Mouse (Mus musculus) kidney, postnatal 14 days (tissue): ENCODE measurements around the gene Ccdc9.

ENCODE experiments used
- DNase-seq: peaks from one replicate; pipeline ENCODE4 v3.0.0; 2022; ENCODE audit warnings: mixed read lengths

The Ccdc9 gene

GRCm38 (mm10) chr7:16286026-16286961 is at the start of gene Ccdc9:
Ccdc9 (minus strand) TSS chr7:16286795.
- peak; percentile 100 for DNase-seq

GRCm38 (mm10) chr7:16329146-16329545 is 42.6 kb upstream of the Ccdc9 start:
- DNase-seq: no peak

- DNase-seq: no peak
Measured at GRCm38 (mm10) chr7:16326607-16326971, 40.0 kb upstream of the Ccdc9 start.

- peak; percentile 78 for DNase-seq
Measured at GRCm38 (mm10) chr7:16325920-16326606, 39.5 kb upstream of the Ccdc9 start.

- no peak for DNase-seq
Measured at GRCm38 (mm10) chr7:16324661-16325060, 38.1 kb upstream of the Ccdc9 start.

GRCm38 (mm10) chr7:16320479-16320878 is 33.9 kb upstream of the Ccdc9 start:
- no peak for DNase-seq

- no peak for DNase-seq
Measured at GRCm38 (mm10) chr7:16319216-16319615, 32.6 kb upstream of the Ccdc9 start.

GRCm38 (mm10) chr7:16317094-16317493 is 30.5 kb upstream of the Ccdc9 start:
- no peak for DNase-seq

- DNase-seq: peak; percentile 56
Measured at GRCm38 (mm10) chr7:16315222-16315759, 28.7 kb upstream of the Ccdc9 start.

GRCm38 (mm10) chr7:16314221-16314775 is 27.7 kb upstream of the Ccdc9 start:
- no peak for DNase-seq

- peak; percentile 87 for DNase-seq
Measured at GRCm38 (mm10) chr7:16313481-16314220, 27.1 kb upstream of the Ccdc9 start.

- peak; percentile 76 for DNase-seq
Measured at GRCm38 (mm10) chr7:16312672-16313311, 26.2 kb upstream of the Ccdc9 start.

GRCm38 (mm10) chr7:16312011-16312671 is 25.5 kb upstream of the Ccdc9 start:
- DNase-seq: peak; percentile 59

GRCm38 (mm10) chr7:16311453-16312004 is 24.9 kb upstream of the Ccdc9 start:
- peak; percentile 15 for DNase-seq

GRCm38 (mm10) chr7:16310521-16311452 is 24.2 kb upstream of the Ccdc9 start:
- peak; percentile 24 for DNase-seq

GRCm38 (mm10) chr7:16310020-16310520 is 23.5 kb upstream of the Ccdc9 start:
- DNase-seq: peak; percentile 89

GRCm38 (mm10) chr7:16309318-16310019 is 22.9 kb upstream of the Ccdc9 start:
- DNase-seq: peak; percentile 94

GRCm38 (mm10) chr7:16308555-16309317 is 22.1 kb upstream of the Ccdc9 start:
- DNase-seq: no peak
